Comparison of ENCODE assay signal across 7 mouse cellular contexts in the genomic region with DNA sequence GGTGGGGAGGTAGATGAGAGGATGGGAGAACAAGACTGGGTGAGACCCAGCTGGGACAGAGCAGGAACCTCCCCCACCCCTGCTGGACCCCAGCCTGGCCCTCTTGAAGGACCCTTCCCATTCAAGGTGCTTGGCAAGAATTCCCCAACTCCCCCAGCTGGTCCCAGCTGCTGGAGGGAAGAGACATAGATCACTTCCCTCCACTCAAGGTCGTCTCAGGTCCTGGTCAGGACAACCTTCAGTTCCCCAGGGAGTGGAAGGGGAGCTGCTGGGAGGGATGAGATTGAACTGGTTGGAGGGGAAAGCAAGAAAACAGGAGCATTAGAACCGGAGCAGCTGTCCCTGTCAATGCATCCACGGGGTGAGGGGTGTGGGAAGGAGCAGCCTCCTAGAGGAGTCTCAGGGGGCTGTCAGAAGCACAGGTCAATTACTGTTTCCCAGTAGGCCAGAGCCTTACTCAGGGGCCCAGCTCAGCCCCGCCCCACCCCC. TPM values are rescaled to one million over a fixed set of nuclear protein-coding genes. Genes with fewer than 3 reads are reported as not detected.
DNase-seq lines count a peak whose midpoint lies in the region; ATAC-seq and TF ChIP-seq lines count a peak whose summit lies in the region.

No protein-coding gene starts in this region.

- no peaks in the 10 kb centered on the region for H3K36me3 ChIP-seq in lung, postnatal 0 days (ENCODE audit: insufficient read depth, low read length)
- H3K36me3 ChIP-seq in heart, adult 2 months (ENCODE audit: control insufficient read depth, insufficient read depth, low read length): peaks cover 47% of the 10 kb centered on the region
- H3K36me3 ChIP-seq in hindbrain, embryonic 16.5 days (ENCODE audit: control insufficient read depth, insufficient read depth, low read length): no peaks in the 10 kb centered on the region

- no peak overlapping the region for H3K27ac ChIP-seq in lung, postnatal 0 days (ENCODE audit: low read length)
- peak overlapping the region; percentile 57 for H3K27ac ChIP-seq in heart, adult 2 months
- H3K27ac ChIP-seq in hindbrain, embryonic 16.5 days (ENCODE audit: low read depth, low read length): peak overlapping the region; percentile 33

- H3K4me2 ChIP-seq in lung, postnatal 0 days (replicated peaks; ENCODE audit: low read depth, low read length): peak overlapping the region; percentile 32
- H3K4me2 ChIP-seq in hindbrain, embryonic 16.5 days (ENCODE audit: low read length): peak overlapping the region; percentile 44

- intact Hi-C loops in heart, adult 2 months (cut with DNase I): no loop called here

- DNase-seq in lung, postnatal 0 days (ENCODE audit: low spot score): no peak
- no peak for DNase-seq in lung, postnatal 4 days
- peak; percentile 59 to 62 for DNase-seq in heart, adult 2 months
- peak; percentile 37 for DNase-seq in retina, embryonic 14.5 days (ENCODE audit: low spot score)
- DNase-seq in c-Kit-positive CD71-positive TER-119-positive erythroid progenitor cells, embryonic 14.5 days (ENCODE audit: low spot score): no peak
- DNase-seq in B cell, adult 2 months: no peak

- no peak for TF ChIP-seq CTCF in lung, postnatal 0 days (IDR thresholded peaks at IDR 0.05)
- TF ChIP-seq CTCF in heart, adult 2 months (IDR thresholded peaks at IDR 0.05): no peak

- 32% methylated on average over 4 of the region's 4 CpGs for WGBS in lung, postnatal 0 days
- 14% methylated on average over 4 of the region's 4 CpGs for WGBS in heart, adult 2 months
- 16% methylated on average over 4 of the region's 4 CpGs for WGBS in hindbrain, embryonic 16.5 days

- H3K4me3 ChIP-seq in lung, postnatal 0 days (ENCODE audit: low read depth, low read length): no peak overlapping the region
- H3K4me3 ChIP-seq in heart, adult 2 months: peak overlapping the region; percentile 13
- H3K4me3 ChIP-seq in hindbrain, embryonic 16.5 days (ENCODE audit: low read length): peak overlapping the region; percentile 20; the same call in 1 of the 2 replicates

- no peak for ATAC-seq in lung, postnatal 0 days
- ATAC-seq in hindbrain, embryonic 16.5 days: peak; percentile 80

- no peak for TF ChIP-seq EP300 in lung, postnatal 0 days (IDR thresholded peaks at IDR 0.05)
- no peak for TF ChIP-seq EP300 in heart, adult 2 months (IDR thresholded peaks at IDR 0.05; ENCODE audit: insufficient read depth, low read depth, low read length)

- TF ChIP-seq POLR2A in heart, adult 2 months (IDR thresholded peaks at IDR 0.05; ENCODE audit: insufficient read depth, low read depth, low read length): no peak

- H3K4me1 ChIP-seq in lung, postnatal 0 days (ENCODE audit: insufficient read depth, low read depth, low read length): peaks cover 17% of the 10 kb centered on the region
- peaks cover 21% of the 10 kb centered on the region for H3K4me1 ChIP-seq in heart, adult 2 months (ENCODE audit: control insufficient read depth, insufficient read depth, low read length)
- H3K4me1 ChIP-seq in hindbrain, embryonic 16.5 days (ENCODE audit: control insufficient read depth, insufficient read depth, low read depth, low read length): peaks cover 6% of the 10 kb centered on the region

- no peaks in the 10 kb centered on the region for H3K27me3 ChIP-seq in lung, postnatal 0 days (replicated peaks; ENCODE audit: insufficient read depth, low read length)
- H3K27me3 ChIP-seq in heart, adult 2 months (ENCODE audit: control insufficient read depth, insufficient read depth, low read length): no peaks in the 10 kb centered on the region
- H3K27me3 ChIP-seq in hindbrain, embryonic 16.5 days (replicated peaks; ENCODE audit: control insufficient read depth, insufficient read depth, low read length): no peaks in the 10 kb centered on the region

- H3K79me2 ChIP-seq in heart, adult 2 months (replicated peaks; ENCODE audit: control insufficient read depth, insufficient read depth, low read length): peaks cover 2% of the 10 kb centered on the region

- H3K9ac ChIP-seq in lung, postnatal 0 days (replicated peaks; ENCODE audit: low read depth): no peak overlapping the region
- H3K9ac ChIP-seq in heart, adult 2 months (ENCODE audit: low read depth, low read length): peak overlapping the region; percentile 40
- peak overlapping the region; percentile 6; the same call in 1 of the 2 replicates for H3K9ac ChIP-seq in hindbrain, embryonic 16.5 days (ENCODE audit: low read depth, low read length)

- no peaks in the 10 kb centered on the region for H3K9me3 ChIP-seq in lung, postnatal 0 days (ENCODE audit: low read length)
- H3K9me3 ChIP-seq in hindbrain, embryonic 16.5 days (ENCODE audit: control insufficient read depth, low read length): no peaks in the 10 kb centered on the region

RNA-seq across cellular contexts. Expression of gene Qk, which starts 10.5 kb away (rescaled TPM):
- polyA plus RNA-seq in lung, postnatal 0 days (2015; fragmentation: Nextera tagmentation; extraction: Ambion mirVana): 60.2 and 67.9 TPM in 2 replicates
- total RNA-seq in heart, adult 2 months (2021): 100 to 1,000 TPM; 469 to 514 TPM
- 342 and 549 TPM in 2 replicates for polyA plus RNA-seq in heart, adult 2 months (2012; rRNA removed)
- 46.3 and 47.5 TPM in 2 replicates for polyA plus RNA-seq in hindbrain, embryonic 16.5 days (2015; fragmentation: Nextera tagmentation; extraction: Ambion mirVana)

Comparison
In these comparisons a context has a peak if more than half of its experiments do, and no peak if none do; other contexts are left out.
1. DNase-seq: peak in heart, adult 2 months (2 of 2) and retina, embryonic 14.5 days (single experiment); none in lung, postnatal 0 days (single experiment), lung, postnatal 4 days (0 of 2), c-Kit-positive CD71-positive TER-119-positive erythroid progenitor cells, embryonic 14.5 days (single experiment) and B cell, adult 2 months (0 of 2).